Mouse (Mus musculus) spleen, adult 2 months (tissue): ENCODE results near the gene Wfdc8.

Source experiments
- CTCF ChIP-seq: fragments of 200-500 bp; IDR thresholded peaks from 2 replicates; pipeline ENCODE4 v1.5.1; 2011; ENCODE audit warnings: mild to moderate bottlenecking, inconsistent platforms; ENCODE audit not compliant: insufficient read depth, insufficient read length, insufficient replicate concordance; ENCODE audit errors: extremely low read depth
- POLR2A ChIP-seq: fragments of 200-500 bp; IDR thresholded peaks from 2 replicates; pipeline ENCODE4 v1.6.1; 2011; ENCODE audit warnings: low read depth, low read length, inconsistent platforms

- TF ChIP-seq POLR2A (no peak), CTCF (peak; percentile 11; the same call in 1 of the 2 replicates)
These were observed 21.4 kb downstream of the Wfdc8 start for GRCm38 (mm10) chr2:164592014-164592413.
